Mouse (Mus musculus) gastrocnemius, postnatal 4 days (tissue): ENCODE data around the gene Ssrp1. TPM values are rescaled to one million over a fixed set of nuclear protein-coding genes. Genes with fewer than 3 reads are reported as not detected.
A peak's percentile ranks its signal among the peaks of the same experiment; 100 is the strongest.

Source experiments
- DNase-seq, 2 experiments: peaks; one replicate each; pipeline ENCODE4 v3.0.0; 2021 to 2022; ENCODE audit warnings: low spot score in 2 of 2, mixed read lengths in 2 of 2
- total RNA-seq, 2 experiments: library from RNA; stranded (reverse); gene quantifications; 2 replicates each; pipeline ENCODE4 v1.2.3; 2021

The Ssrp1 gene
- total RNA-seq, 2 experiments from 2014 or later, result 98.2 to 105 TPM

DNA sequence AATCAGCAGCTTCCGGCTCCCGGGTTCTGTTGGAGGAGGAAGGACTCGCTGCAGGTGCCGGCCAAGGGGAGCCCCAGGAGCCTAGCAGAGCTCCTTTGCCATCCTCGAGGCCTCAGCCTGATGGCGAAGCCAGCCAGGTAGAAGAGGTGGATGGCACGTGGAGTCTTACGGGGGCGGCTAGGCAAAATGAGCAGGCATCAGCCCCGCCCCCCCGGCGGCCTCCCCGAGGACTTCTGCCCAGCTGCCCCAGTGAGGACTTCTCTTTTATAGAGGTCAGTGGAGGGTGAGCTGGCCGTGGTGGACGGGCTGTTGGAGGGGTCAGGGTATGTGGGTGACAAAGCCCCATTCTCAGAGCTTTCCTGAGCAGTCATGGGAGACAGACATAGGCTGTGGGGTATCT lies 33.1 kb downstream of the Ssrp1 start:
- no peak for DNase-seq

DNA sequence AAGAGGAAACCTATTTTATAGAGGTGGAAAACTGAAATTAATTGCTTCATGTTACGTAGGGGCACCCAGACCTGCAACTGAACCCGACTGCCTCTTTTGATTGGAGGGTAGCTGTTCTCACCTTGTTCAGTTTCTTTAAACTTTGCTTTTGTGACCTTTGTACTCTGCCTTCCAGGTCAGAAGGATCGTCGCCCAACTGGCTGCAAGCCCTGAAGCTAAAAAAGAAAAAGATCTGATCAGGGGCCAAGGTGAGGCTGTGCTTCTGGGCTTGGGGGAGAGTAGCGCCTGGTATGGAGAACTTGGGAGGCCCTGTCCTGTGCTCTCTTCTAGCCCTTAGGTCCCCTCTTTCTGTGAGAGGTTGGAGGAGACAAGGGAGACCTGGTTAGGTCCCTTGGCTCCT lies 34.9 kb downstream of the Ssrp1 start:
- DNase-seq, result no peak

DNA sequence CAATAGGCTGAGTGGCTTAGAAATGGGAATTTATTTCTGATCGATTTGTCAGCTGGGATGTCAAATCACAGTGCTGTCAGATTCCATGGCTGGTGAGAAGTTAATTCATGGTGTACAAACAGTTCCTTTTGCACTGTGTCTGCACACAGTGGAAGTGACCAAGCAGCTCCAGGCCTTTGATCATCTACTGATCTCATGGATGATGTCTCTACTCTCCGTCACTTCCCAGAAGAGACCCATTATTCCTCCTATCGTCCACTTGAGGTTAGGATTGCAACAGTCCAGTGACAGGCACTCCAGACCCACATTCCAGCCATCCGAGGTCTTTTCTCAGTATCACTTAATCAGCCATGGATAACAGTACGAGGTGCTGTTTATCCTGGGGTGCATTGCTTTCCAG lies 36.7 kb downstream of the Ssrp1 start:
- DNase-seq, result no peak

- DNase-seq, result peak in 1 of 2 experiments; percentile 15
Measured at GRCm38 (mm10) chr2:85088716-85089646, 51.9 kb downstream of the Ssrp1 start.

- DNase-seq, result no peak
Measured at GRCm38 (mm10) chr2:85091325-85091724, 54.3 kb downstream of the Ssrp1 start.

- DNase-seq, result no peak
Measured at GRCm38 (mm10) chr2:85093376-85093775, 56.3 kb downstream of the Ssrp1 start.

- no peak for DNase-seq
Measured at GRCm38 (mm10) chr2:85095906-85096305, 58.9 kb downstream of the Ssrp1 start.

Other genes starting within 250 kb of the Ssrp1 start
- 10 to 100 TPM; 10.7 to 11.4 TPM for gene Ube2l6, start 238.4 kb upstream of the Ssrp1 start, total RNA-seq
- 10 to 100 TPM; 57.0 to 70.9 TPM for gene Smtnl1, start 214.6 kb upstream of the Ssrp1 start, total RNA-seq
- 10 to 100 TPM; 48.9 to 51.4 TPM for gene Timm10, start 210.2 kb upstream of the Ssrp1 start, total RNA-seq
- 1 to 10 TPM; 5.6 to 7.8 TPM for gene Slc43a1, start 198.4 kb upstream of the Ssrp1 start, total RNA-seq
- gene Rtn4rl2, start 150.5 kb upstream of the Ssrp1 start, total RNA-seq, result under 1 TPM; 0.37 to 0.80 TPM
- gene Slc43a3, start 100.7 kb upstream of the Ssrp1 start, total RNA-seq, result 10 to 100 TPM; 29.4 to 29.7 TPM
- gene Prg2, start 56.8 kb upstream of the Ssrp1 start, total RNA-seq, result not detected
- not detected for gene Prg3, start 49.0 kb upstream of the Ssrp1 start, total RNA-seq
- under 1 TPM; 0.60 to 0.91 TPM for gene P2rx3, start 228 bp downstream of the Ssrp1 start, total RNA-seq
- gene Tnks1bp1, start 10.8 kb downstream of the Ssrp1 start, total RNA-seq, result 10 to 100 TPM; 89.8 to 92.6 TPM
- 10 to 100 TPM; 86.8 to 91.9 TPM for gene Aplnr, start 99.0 kb downstream of the Ssrp1 start, total RNA-seq
- 1 to 10 TPM; 3.0 to 4.7 TPM for gene Lrrc55, start 160.0 kb downstream of the Ssrp1 start, total RNA-seq